ENCODE assay signal across 11 mouse cellular contexts in genomic region chr17:34285848-34286247, GRCm38 (mm10). TPM values are rescaled to one million over a fixed set of nuclear protein-coding genes. Genes with fewer than 3 reads are reported as not detected.
DNase-seq lines count a peak whose midpoint lies in the region; TF ChIP-seq lines count a peak whose summit lies in the region.
"Had no signal": no experiment of that assay in that cellular context is flagged by ENCODE, and none has a peak within 500 bp of the region (broad histone marks: within the 10 kb centered on the region; RNA-seq: fewer than 3 reads in every experiment).

No protein-coding gene starts in this region.

- TF ChIP-seq CTCF in brain, embryonic 14.5 days (IDR thresholded peaks at IDR 0.05; ENCODE audit: borderline replicate concordance, extremely low read depth, insufficient read depth, insufficient read length), result peak; percentile 42; the same call in 1 of the 2 replicates

- DNase-seq in heart, postnatal 14 days, result peak; percentile 28 to 37
- DNase-seq in heart, postnatal 10 days, result no peak
- DNase-seq in CD4-positive helper T cell, adult 2 months (ENCODE audit: low read depth, low spot score), result peak; percentile 51
- no peak for DNase-seq in brain, embryonic 14.5 days (ENCODE audit: low read depth)
- peak; percentile 58 for DNase-seq in lung, postnatal 25 days (ENCODE audit: low spot score)
- no peak for DNase-seq in cerebellum, adult 8-10 months
- DNase-seq in left cerebral cortex, postnatal 36 days (ENCODE audit: low spot score in 2 of 2), result no peak
- DNase-seq in urinary bladder, postnatal 10 days (ENCODE audit: low spot score), result no peak

- no peak for TF ChIP-seq POLR2A in brain, embryonic 14.5 days (IDR thresholded peaks at IDR 0.05; ENCODE audit: borderline replicate concordance, extremely low read depth, insufficient read depth, insufficient read length, poor library complexity, severe bottlenecking)

- intact Hi-C loops in heart, postnatal 14 days (cut with DNase I), result no loop called here
- intact Hi-C loops in heart, postnatal 10 days (cut with DNase I), result no loop called here
- intact Hi-C loops in left cerebral cortex, postnatal 36 days (cut with DNase I), result no loop called here

RNA-seq across cellular contexts. Expression of gene H2-Aa, which starts 1.8 kb away (rescaled TPM):
- total RNA-seq in heart, postnatal 14 days (2021), result 10 to 100 TPM in 1 of 2 experiments, 1 to 10 TPM in 1; 7.0 to 13.1 TPM
- total RNA-seq in heart, postnatal 10 days (2021), result 1 to 10 TPM; 4.9 to 5.4 TPM
- polyA plus RNA-seq in brain, embryonic 14.5 days (2012; rRNA removed), result 0.50 and 0.51 TPM in 2 replicates
- total RNA-seq in left cerebral cortex, postnatal 36 days (2021), result 1 to 10 TPM; 2.6 to 3.4 TPM

RNA-seq across cellular contexts. Expression of gene H2-Eb1, which starts 19.8 kb away (rescaled TPM):
- total RNA-seq in heart, postnatal 14 days (2021), result 10 to 100 TPM in 1 of 2 experiments, 1 to 10 TPM in 1; 5.8 to 11.8 TPM
- total RNA-seq in heart, postnatal 10 days (2021), result 1 to 10 TPM; 7.5 to 8.4 TPM
- 0.93 and 1.6 TPM in 2 replicates for polyA plus RNA-seq in brain, embryonic 14.5 days (2012; rRNA removed)
- 1 to 10 TPM; 2.7 to 2.9 TPM for total RNA-seq in left cerebral cortex, postnatal 36 days (2021)

RNA-seq across cellular contexts. Expression of gene H2-Ab1, which starts 28.4 kb away (rescaled TPM):
- 10 to 100 TPM in 1 of 2 experiments, 1 to 10 TPM in 1; 6.6 to 12.7 TPM for total RNA-seq in heart, postnatal 14 days (2021)
- 1 to 10 TPM; 4.4 to 4.7 TPM for total RNA-seq in heart, postnatal 10 days (2021)
- polyA plus RNA-seq in brain, embryonic 14.5 days (2012; rRNA removed), result 1.4 and 1.7 TPM in 2 replicates
- 1 to 10 TPM; 1.9 to 2.5 TPM for total RNA-seq in left cerebral cortex, postnatal 36 days (2021)

RNA-seq across cellular contexts. Expression of gene H2-Eb2, which starts 39.6 kb away (rescaled TPM):
- total RNA-seq in heart, postnatal 14 days (2021), result under 1 TPM in 1 of 2 experiments, not detected in 1; 0.10 TPM
- not detected for total RNA-seq in heart, postnatal 10 days (2021)
- 0.09 and 0.18 TPM in 2 replicates for polyA plus RNA-seq in brain, embryonic 14.5 days (2012; rRNA removed)
- total RNA-seq in left cerebral cortex, postnatal 36 days (2021), result not detected
- polyA plus RNA-seq: embryonic facial prominence, embryonic 12.5 days; heart, embryonic 14.5 days; liver, embryonic 16.5 days had no signal

RNA-seq across cellular contexts. Expression of gene H2-Ob, which starts 47.1 kb away (rescaled TPM):
- under 1 TPM; 0.88 TPM for total RNA-seq in heart, postnatal 14 days (2021)
- under 1 TPM; 0.77 to 0.92 TPM for total RNA-seq in heart, postnatal 10 days (2021)
- polyA plus RNA-seq in brain, embryonic 14.5 days (2012; rRNA removed), result 0.04 and 0.11 TPM in 2 replicates
- not detected for total RNA-seq in left cerebral cortex, postnatal 36 days (2021)
- polyA plus RNA-seq: embryonic facial prominence, embryonic 12.5 days; heart, embryonic 14.5 days had no signal

Comparison
In these comparisons a context has a peak if more than half of its experiments do, and no peak if none do; other contexts are left out.
1. DNase-seq: peak in heart, postnatal 14 days (2 of 2), CD4-positive helper T cell, adult 2 months (single experiment) and lung, postnatal 25 days (single experiment); none in heart, postnatal 10 days (0 of 2), brain, embryonic 14.5 days (single experiment), cerebellum, adult 8-10 months (single experiment), left cerebral cortex, postnatal 36 days (0 of 2) and urinary bladder, postnatal 10 days (single experiment).